Mouse (Mus musculus) kidney, adult 2 months (tissue): ENCODE measurements around the gene Ankrd35.
A peak's percentile ranks its signal among the peaks of the same experiment; 100 is the strongest.

Experiments used
- CTCF ChIP-seq: fragments of 200-500 bp; conservative IDR thresholded peaks from 2 replicates; pipeline ENCODE4 v1.5.1; 2011; ENCODE audit warnings: low read depth, mild to moderate bottlenecking, control low read depth, low read length, moderate library complexity, mixed read lengths; ENCODE audit not compliant: insufficient read depth, insufficient read length
- POLR2A ChIP-seq: fragments of 200-500 bp; IDR thresholded peaks from one replicate; pipeline ENCODE4 v1.6.1; 2011; ENCODE audit warnings: low read depth, low read length, control low read depth

GRCm38 (mm10) chr3:96634928-96635879 is 34.7 kb upstream of the Ankrd35 start, which contains the start of the genes Pex11b and Gm42957:
- TF ChIP-seq CTCF (0 out of 2 replicates have a peak, but pooled peaks have one; percentile 14), POLR2A (no peak)
